Mouse (Mus musculus) urinary bladder, postnatal 36 days (tissue): ENCODE measurements around the gene Prkn.

Source experiments
- DNase-seq, 2 experiments: peaks; one replicate each; pipeline ENCODE4 v3.0.0; 2022; ENCODE audit warnings: low spot score in 2 of 2, mixed read lengths in 1 of 2

The Prkn gene

DNA sequence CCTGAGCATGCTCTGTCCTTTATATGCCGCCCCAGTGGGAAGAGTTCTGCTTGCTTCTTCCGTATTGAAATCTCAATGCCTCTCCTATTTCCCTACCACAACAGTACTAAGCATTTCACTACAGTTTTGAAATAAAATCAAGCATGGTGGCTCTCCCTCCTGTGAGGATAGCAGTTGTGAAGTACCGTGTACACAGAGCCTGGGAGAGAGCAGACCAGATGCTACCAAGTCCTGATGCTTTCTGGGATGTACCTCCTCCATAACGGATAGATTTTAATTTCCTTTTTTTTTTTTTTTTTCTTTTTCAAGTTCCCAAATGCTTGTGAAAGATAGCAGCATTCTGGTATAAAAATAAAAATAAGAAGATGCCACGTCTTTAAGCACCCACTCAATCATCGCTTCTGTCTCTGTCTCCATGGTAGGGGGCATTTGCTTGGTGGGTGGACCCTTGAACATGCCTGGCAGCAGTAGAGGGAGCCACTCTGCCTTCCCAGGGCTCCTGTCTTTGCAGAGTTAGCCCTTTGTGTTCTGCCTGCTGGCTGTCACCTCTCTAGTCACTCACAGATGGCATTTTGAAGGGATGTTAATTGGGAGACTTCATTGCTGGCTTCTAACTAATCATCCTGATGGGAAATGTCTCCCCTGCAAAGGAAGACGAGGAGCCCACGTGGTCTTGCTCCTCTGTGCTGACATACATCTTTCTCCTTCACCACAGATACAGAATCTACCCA, 1070.6 kb downstream of the Prkn start:
- DNase-seq = no peak

GRCm38 (mm10) chr17:11912136-11912535, 1072.0 kb downstream of the Prkn start:
- DNase-seq = no peak

GRCm38 (mm10) chr17:11912872-11913365, 1072.7 kb downstream of the Prkn start:
- no peak for DNase-seq

DNA sequence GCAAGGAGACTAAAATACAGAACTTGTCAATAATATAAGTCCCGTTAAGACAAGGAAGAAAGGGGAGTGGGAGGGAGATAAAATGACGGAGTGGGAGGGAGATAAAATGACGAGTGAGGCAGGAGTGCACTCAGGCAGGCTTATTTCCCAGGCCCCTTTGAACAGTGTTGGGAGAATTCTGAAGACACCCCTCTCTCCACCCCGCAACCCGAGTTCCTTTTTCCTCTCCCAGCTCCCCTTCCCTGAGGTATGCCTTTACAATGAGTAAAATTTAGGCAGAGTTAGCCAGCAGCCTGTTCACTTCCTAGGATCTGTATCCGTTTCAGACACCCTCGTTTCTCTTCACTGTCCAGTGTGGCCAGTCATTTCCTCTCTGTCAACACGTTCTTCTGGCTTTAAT, 1073.4 kb downstream of the Prkn start:
- DNase-seq = no peak

- DNase-seq = no peak
Observed at GRCm38 (mm10) chr17:11914451-11914850, 1074.3 kb downstream of the Prkn start.

- DNase-seq = no peak
Observed at GRCm38 (mm10) chr17:11918123-11918801, 1078.1 kb downstream of the Prkn start.

GRCm38 (mm10) chr17:11919581-11919980, 1079.4 kb downstream of the Prkn start:
- DNase-seq = no peak

- DNase-seq = no peak
Observed at GRCm38 (mm10) chr17:11921026-11921425, 1080.8 kb downstream of the Prkn start.

DNA sequence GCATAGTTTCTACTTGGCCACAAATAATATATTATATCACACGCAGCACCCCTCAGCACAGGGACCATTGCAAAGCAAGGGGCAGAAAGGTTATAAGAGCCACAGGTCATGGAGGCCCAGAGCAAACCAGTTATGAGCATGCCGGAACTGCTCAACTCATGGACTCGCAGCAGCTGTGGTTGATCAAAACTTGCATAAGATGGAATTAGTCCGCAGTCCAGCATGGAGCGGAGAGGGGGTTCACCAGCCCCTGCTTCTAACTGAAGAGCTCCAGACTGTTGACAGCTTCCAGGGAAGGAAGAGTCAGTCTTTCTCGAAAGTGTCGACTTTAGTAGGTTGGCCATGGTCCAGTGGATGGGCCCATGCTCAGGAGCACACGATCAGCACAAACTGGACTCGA, 1083.8 kb downstream of the Prkn start:
- no peak for DNase-seq

- no peak for DNase-seq
Observed at GRCm38 (mm10) chr17:11926865-11927386, 1086.7 kb downstream of the Prkn start.

DNA sequence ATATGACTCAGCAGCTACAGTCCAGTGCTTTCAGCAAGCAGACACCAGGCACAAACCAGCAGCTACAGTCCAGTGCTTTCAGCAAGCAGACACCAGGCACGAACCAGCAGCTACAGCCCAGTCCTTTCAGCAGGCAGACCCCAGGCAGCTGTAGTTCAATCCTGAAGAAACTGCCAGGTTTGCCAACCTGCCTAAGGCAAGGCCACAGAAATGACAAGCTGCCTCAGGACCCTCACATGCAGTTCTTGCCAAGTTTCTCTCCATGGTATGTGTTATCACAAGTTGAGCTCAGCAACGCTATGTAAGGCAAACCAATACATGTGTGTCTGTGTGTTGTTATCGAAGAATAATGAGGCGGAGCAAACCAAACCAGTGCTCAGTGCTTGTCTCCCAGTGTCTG, 1091.5 kb downstream of the Prkn start:
- no peak for DNase-seq

- no peak for DNase-seq
Observed at GRCm38 (mm10) chr17:11933737-11934136, 1093.6 kb downstream of the Prkn start.

GRCm38 (mm10) chr17:11947436-11947835, 1107.3 kb downstream of the Prkn start:
- no peak for DNase-seq

DNA sequence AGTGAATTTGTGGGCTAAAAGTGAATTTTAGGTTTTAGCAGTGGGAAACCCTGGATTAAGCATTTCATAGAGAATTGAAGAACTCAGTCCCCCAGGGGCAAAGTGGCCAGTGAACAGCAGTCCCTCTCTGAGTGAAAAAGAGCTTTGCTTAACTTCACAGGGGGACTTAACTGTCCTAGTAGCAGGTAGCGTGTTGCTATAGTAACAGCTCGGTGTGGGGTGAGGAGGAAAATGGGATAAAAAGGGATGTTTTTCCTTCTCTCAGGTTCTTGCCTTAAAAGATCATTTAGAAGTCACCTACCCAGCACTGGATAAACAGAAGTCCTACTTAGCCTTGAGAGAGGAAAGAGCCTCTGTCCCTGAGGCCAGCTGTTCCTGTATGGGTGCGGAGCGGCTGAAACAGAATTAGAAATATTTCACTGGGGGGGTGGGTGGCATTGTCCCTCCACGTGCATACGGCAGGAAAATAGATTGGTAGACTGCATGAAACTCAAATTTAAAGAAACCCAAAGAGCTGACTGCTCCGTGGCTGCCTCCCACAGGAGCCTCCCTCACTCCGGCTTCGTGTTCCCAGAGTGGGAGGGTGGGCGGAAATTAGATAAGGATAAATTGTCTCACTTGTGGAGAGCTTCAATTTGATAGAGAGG, 1109.5 kb downstream of the Prkn start:
- DNase-seq = no peak

DNA sequence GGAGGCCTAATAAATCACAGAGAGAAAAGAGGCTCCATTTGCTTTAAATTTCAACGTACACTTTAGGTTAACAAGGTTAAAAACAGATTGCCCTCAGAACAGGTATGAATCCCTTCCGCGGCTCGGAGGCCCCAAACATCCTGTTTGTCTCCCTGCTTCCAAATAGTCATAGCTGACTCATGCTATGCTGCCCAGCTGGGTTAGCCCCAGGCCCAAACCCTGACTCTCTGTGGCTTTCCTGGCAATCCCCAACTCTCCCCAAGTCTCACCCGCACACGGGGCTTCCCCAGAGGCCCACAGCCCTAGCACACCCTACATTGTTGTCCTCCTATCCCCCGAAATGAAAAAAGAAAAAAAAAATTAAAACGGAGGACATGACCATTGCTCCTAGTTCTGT, 1110.0 kb downstream of the Prkn start:
- DNase-seq = no peak

DNA sequence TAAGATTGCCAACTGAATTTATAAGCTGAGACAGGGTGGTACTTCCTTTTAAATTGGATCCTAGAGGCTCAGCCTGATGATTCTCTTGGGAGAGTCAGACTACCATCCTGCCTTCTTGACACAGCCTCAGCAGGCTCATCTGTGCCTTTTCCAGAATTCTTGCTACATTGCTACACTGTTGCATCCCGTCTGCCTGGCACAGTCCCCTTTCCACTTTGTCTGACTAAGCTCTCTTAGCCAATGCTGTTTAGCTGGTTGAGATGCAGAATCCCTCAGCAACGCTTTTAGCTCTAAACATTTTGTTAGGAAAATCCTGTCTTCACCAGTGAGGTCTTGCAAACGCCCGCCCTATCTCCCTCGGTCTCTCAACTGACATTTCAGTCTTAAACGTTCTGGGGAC, 1115.1 kb downstream of the Prkn start:
- no peak for DNase-seq

DNA sequence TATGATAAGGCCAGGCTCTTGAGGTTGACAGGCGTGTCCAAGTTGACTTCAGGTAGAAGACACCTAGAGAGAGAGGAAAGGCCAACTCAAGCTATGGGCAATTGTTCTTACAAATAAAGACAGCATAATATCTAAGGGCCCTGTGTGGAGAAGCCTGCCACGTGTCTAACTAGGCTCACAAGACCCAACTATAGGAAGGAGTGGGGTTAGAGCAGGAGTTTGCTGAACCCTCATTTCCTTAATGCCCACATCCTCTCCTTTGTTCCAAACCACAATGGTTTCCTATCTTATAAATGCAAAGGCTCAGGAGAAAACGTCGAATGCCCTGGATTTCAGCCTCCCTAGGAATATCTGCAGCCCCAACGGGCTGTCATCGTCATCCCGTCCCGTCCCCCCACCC, 1120.3 kb downstream of the Prkn start:
- no peak for DNase-seq

- no peak for DNase-seq
Observed at GRCm38 (mm10) chr17:11962808-11963207, 1122.6 kb downstream of the Prkn start.

DNA sequence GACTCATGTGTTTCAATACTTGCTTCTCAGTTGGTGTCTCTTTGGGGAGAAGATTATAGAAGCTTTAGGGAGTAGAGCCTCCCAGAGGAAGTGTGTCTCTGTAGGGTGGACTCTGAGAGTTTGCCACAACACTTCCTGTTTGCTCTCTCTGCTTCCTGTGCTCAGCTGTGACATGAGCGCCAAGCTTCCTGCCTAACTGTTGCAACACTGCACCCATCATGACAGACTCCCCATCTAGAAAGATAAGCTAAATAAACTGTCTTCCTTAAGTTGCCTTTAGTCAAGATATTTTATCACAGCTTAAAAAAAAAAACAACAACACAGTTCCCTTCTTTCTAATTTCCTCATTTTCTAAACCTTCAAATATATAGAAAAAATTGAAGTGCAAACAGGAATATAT, 1130.0 kb downstream of the Prkn start:
- no peak for DNase-seq

DNA sequence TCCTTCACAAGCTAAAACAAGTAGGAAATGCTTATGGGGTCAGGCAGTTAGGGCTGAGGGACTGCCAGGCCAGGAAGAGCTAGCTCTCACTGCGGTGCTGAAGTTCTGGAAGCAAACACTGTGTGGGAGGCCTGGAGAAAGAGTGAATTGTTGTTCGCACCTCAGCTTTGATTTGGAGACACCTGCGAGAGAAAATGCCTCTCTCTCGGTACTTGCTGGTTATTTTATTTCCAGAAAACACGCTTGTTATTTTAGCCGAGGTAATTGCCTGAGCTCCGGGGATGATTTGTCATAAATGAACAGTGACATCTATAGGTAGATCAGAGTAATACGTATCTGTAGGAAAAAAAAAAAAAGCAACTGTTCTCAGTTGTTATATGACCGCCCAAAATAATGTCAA, 1132.4 kb downstream of the Prkn start:
- DNase-seq = no peak

DNA sequence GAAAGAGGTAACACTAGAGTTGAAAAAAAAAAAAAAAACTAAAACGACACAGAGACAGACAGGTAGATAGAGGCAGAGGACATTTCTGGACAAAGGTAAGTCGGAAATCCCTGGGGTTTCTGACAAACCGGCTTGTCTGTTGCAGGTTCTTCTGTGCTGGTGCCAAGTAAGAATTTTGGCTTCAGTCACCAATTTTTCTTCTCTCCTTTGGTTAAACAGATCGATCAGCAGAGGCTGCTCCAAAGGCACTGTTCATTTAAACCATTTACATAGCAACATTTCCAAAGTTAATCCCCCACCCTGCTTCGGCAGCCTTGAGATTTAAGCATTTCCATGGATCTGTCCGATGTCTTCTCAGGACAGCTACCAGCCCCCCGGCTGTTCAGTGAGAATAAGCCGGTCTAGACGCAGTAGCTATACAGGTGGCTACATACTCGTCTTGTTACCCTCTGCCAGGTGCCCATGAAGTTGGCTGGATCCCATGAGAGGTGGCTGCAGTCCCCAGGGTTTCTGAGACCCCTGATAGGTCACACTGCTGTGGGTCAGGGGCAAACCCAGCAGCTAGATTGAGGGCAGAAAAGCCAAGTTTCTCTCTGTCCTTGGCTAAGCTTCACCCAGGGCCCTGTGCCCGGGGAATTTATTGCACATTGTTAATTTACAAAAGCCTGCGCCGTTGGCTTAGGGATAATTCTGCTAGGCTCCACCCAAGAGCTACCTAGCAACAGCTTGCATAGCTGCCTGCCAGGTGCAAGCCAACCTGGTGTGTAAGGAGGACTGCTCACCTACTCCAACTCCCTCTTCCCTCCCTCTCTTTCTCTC, 1133.0 kb downstream of the Prkn start:
- DNase-seq = no peak
